Mouse (Mus musculus) midbrain, embryonic 16.5 days (tissue): Measurements from ENCODE around the gene Gabra4. TPM values are rescaled to one million over a fixed set of nuclear protein-coding genes. Genes with fewer than 3 reads are reported as not detected.

Source experiments
- ATAC-seq: fragments of 200-750 bp; cut with Nextera tagmentation; 2 replicates; pipeline ENCODE4 v1.8.0; 2017; ENCODE audit warnings: moderate TSS enrichment
- H3K27ac ChIP-seq: fragments of 300-500 bp; sonication (generic); 2 replicates; pipeline ENCODE4 v1.5.1; 2014; ENCODE audit warnings: mild to moderate bottlenecking, low read length, mixed read lengths
- H3K27me3 ChIP-seq: fragments of 300-500 bp; sonication (generic); 2 replicates; pipeline ENCODE4 v1.6.1; 2014; ENCODE audit warnings: low read depth, low read length, mixed read lengths; ENCODE audit not compliant: control insufficient read depth, insufficient read depth
- H3K36me3 ChIP-seq: fragments of 300-500 bp; sonication (generic); 2 replicates; pipeline ENCODE4 v1.6.1; 2014; ENCODE audit warnings: mild to moderate bottlenecking, low read length, moderate library complexity, mixed read lengths; ENCODE audit not compliant: control insufficient read depth, insufficient read depth
- H3K4me1 ChIP-seq: fragments of 300-500 bp; sonication (generic); 2 replicates; pipeline ENCODE4 v1.6.1; 2014; ENCODE audit warnings: mild to moderate bottlenecking, low read length, mixed read lengths; ENCODE audit not compliant: control insufficient read depth, insufficient read depth
- H3K4me2 ChIP-seq: fragments of 300-500 bp; sonication (generic); 2 replicates; pipeline ENCODE4 v1.6.1; 2014; ENCODE audit warnings: mild to moderate bottlenecking, low read length, mixed read lengths
- H3K4me3 ChIP-seq: fragments of 300-500 bp; sonication (generic); 2 replicates; pipeline ENCODE4 v1.5.1; 2014; ENCODE audit warnings: low read depth, mild to moderate bottlenecking, low read length, moderate library complexity, mixed read lengths
- H3K9ac ChIP-seq: fragments of 300-500 bp; sonication (generic); 2 replicates; pipeline ENCODE4 v1.6.1; 2014; ENCODE audit warnings: low read depth, low read length, mixed read lengths
- H3K9me3 ChIP-seq: fragments of 300-500 bp; sonication (generic); replicated peaks from 2 replicates; pipeline ENCODE4 v1.6.1; 2014; ENCODE audit warnings: mild to moderate bottlenecking, low read length, mixed read lengths; ENCODE audit not compliant: control insufficient read depth, poor library complexity, severe bottlenecking
- whole genome bisulfite sequencing: fragments of 180-500 bp; shearing (Covaris S2); extraction: QIAGEN DNeasy Blood & Tissue Kit; methylation state at CpG from one replicate; pipeline ENCODE4 v1.1.7; 2014; 5-methylcytosine and 5-hydroxymethylcytosine counted together
- polyA plus RNA-seq: library from polyadenylated mRNA; unstranded; fragments of >200 nt; fragmentation: Nextera tagmentation; extraction: Ambion mirVana; gene quantifications from 2 replicates; pipeline ENCODE4 v1.2.1, GENCODE M21; 2015

Gene Gabra4
- polyA plus RNA-seq, result 23.6 and 27.6 TPM in 2 replicates

- Histone ChIP-seq H3K4me1 (peaks cover 7% of the 10 kb centered on the region), H3K27ac (no peak within 1 kb of the TSS), H3K36me3 (no peaks in the 10 kb centered on the region), H3K9ac (peak within 1 kb of the TSS; percentile 64), H3K4me3 (peak within 1 kb of the TSS; percentile 47), H3K27me3 (peaks cover 2% of the 10 kb centered on the region; the same call in 1 of the 2 replicates), H3K9me3 (no peaks in the 10 kb centered on the region), H3K4me2 (peak within 1 kb of the TSS; percentile 82)
- ATAC-seq, result peak; percentile 61
- WGBS, result 1% methylated on average over 15 of the region's 15 CpGs
Measured at GRCm38 (mm10) chr5:71658115-71658497, at the start of gene Gabra4. Gene Gabra4 (minus strand): TSS chr5:71658308.

GRCm38 (mm10) chr5:71701273-71701614 lies 43.1 kb upstream of the Gabra4 start:
- H3K4me3 ChIP-seq, result peak overlapping the region; percentile 62
- H3K9ac ChIP-seq, result peak overlapping the region; percentile 74
- no peak for ATAC-seq
- H3K27me3 ChIP-seq, result no peaks in the 10 kb centered on the region
- 2% methylated on average over 6 of the region's 6 CpGs for WGBS
- peak overlapping the region; percentile 79 for H3K27ac ChIP-seq
- peak overlapping the region; percentile 83 for H3K4me2 ChIP-seq
- H3K9me3 ChIP-seq, result no peaks in the 10 kb centered on the region
- H3K36me3 ChIP-seq, result no peaks in the 10 kb centered on the region
- peaks cover 3% of the 10 kb centered on the region for H3K4me1 ChIP-seq

DNA sequence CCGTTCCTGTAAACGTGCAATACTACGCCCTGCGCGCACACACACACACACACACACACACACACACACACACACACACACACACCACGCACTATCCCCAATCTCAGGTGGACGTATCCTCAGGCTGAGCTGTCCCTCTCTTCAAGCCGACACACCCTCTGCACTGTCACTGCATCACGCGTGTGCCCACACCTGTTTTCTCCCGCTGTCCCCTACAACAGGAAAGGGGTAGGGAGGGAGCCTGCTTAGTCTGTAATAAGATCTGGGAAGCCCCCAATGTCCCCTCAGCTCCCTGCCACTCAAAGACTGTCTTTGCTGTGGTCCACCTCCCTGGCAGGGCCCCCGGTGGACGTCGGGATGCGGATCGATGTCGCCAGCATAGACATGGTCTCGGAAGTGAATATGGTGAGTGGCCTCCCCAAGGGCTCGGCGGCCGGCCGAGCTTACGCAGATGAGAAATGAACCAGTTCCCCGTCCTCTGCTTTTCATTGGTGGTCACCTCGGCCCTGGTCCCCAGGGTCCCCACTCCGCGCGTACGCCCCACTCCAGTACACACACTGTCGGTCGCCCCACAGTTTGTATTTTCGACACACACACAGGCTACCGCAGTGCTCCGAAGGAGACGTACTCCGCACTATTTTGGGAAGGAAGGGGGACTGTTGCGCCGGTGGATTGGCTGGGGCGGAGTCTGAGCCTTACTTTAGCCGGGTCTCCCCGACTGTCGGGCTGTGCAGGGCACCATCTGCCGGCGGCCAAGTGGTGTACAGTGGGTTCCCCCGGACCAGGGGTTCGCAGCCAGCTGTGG lies 42.6 kb upstream of the Gabra4 start:
- peak overlapping the region; percentile 79 for H3K27ac ChIP-seq
- WGBS, result under 1% methylated on average over 46 of the region's 46 CpGs

DNA sequence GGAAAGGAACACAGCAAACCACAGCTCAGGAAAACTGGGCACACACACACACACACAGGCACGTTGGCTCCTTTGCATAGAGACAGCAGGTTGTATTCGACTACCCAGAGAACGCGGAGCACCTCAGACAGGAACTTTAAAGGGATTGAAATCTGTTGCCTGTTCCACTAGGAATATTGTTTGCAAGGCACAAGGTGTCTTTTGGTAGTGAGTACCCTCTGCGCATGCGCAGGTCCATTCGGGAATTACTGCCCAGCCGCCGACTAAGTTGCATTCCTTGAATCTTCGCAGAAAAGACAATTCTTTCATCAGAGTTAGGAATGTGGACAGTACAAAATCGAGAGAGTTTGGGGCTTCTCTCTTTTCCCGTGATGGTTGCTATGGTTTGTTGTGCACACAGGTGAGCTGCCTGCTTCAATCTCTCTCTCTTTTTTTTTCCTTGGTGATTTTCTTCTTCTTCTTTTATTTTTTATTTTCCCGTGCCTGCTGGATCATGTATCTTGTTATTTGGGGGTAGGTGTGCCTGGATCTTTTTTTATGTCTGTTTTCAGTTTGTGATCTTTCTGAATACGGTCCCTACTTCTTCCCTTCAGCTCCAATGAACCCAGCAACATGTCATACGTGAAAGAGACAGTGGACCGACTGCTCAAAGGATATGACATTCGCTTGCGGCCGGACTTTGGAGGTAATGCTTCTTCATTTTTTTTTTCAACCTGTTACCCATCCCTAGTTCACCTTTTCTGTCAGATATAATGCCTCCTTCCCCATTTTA lies 41.8 kb upstream of the Gabra4 start:
- Histone ChIP-seq H3K36me3 (no peaks in the 10 kb centered on the region), H3K9ac (peak overlapping the region; percentile 74), H3K27me3 (no peaks in the 10 kb centered on the region), H3K4me1 (peaks cover 3% of the 10 kb centered on the region), H3K4me2 (peak overlapping the region; percentile 83), H3K4me3 (peak overlapping the region; percentile 62), H3K9me3 (no peaks in the 10 kb centered on the region), H3K27ac (peak overlapping the region; percentile 79)
- under 1% methylated on average over 19 of the region's 19 CpGs for WGBS
- 0 out of 2 replicates have a peak, but pooled peaks have one; percentile 9 for ATAC-seq

More for the DNA sequence above, 42.6 kb upstream of the Gabra4 start:
- no peaks in the 10 kb centered on the region for H3K27me3 ChIP-seq
- peak; percentile 94 for ATAC-seq
- peak overlapping the region; percentile 62 for H3K4me3 ChIP-seq
- no peaks in the 10 kb centered on the region for H3K9me3 ChIP-seq
- H3K9ac ChIP-seq, result peak overlapping the region; percentile 74
- H3K4me2 ChIP-seq, result peak overlapping the region; percentile 83
- H3K4me1 ChIP-seq, result peaks cover 3% of the 10 kb centered on the region
- no peaks in the 10 kb centered on the region for H3K36me3 ChIP-seq

DNA sequence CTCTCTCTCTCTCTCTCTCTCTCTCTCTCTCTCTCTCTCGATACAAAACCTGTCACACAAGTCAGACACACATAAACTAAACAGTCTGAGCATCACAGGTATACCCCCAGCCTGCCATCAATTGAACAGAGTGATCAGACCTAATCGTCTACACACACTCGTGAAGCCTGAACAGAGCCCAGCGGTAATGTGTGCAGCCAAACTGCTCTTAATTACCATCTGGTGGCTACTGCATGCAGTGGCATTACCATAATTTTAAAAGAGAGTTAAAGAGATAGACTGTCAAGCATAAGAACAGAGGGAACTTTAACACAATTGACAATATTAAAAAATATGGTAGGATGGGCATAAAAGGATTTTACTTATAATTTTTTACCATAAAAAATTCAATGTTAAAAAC lies 7.5 kb upstream of the Gabra4 start:
- no peaks in the 10 kb centered on the region for H3K9me3 ChIP-seq
- no peaks in the 10 kb centered on the region for H3K4me1 ChIP-seq
- no peaks in the 10 kb centered on the region for H3K27me3 ChIP-seq
- WGBS, result 34% methylated on average over 4 of the region's 4 CpGs
- no peak overlapping the region for H3K4me3 ChIP-seq
- H3K36me3 ChIP-seq, result no peaks in the 10 kb centered on the region
- H3K27ac ChIP-seq, result no peak overlapping the region
- ATAC-seq, result no peak
- H3K9ac ChIP-seq, result no peak overlapping the region
- H3K4me2 ChIP-seq, result no peak overlapping the region

GRCm38 (mm10) chr5:71657482-71658114 lies 510 bp downstream of the Gabra4 start, which contains the start of gene Gabrb1:
Gene Gabrb1 (plus strand): TSS chr5:71658113.
- Histone ChIP-seq H3K9me3 (no peaks in the 10 kb centered on the region), H3K4me2 (peak within 1 kb of the TSS; percentile 82), H3K27ac (no peak within 1 kb of the TSS), H3K36me3 (no peaks in the 10 kb centered on the region), H3K4me1 (peaks cover 7% of the 10 kb centered on the region), H3K9ac (peak within 1 kb of the TSS; percentile 64), H3K4me3 (peak within 1 kb of the TSS; percentile 47), H3K27me3 (peaks cover 2% of the 10 kb centered on the region; the same call in 1 of the 2 replicates)
- ATAC-seq, result peak; percentile 96
- WGBS, result under 1% methylated on average over 43 of the region's 49 CpGs

DNA sequence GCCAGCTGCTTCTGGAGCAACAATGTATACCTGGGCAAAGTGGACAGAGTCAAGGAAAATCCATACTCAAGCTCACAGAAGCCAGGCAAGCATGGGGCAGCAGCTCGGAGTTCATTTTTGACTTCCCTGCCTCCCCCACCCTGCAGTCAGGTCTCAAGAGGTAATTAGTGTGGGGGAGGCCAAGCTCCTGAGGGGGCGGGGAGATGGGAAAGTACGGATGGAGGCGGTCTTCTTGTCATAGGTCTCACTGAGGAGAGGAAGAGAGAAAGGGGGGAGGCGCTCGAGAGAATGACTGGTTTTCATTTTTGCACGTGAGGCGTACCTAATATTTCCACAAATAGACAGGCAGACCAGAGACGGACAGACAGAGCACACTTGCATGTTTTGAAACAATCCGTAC lies 1.3 kb downstream of the Gabra4 start:
- peaks cover 7% of the 10 kb centered on the region for H3K4me1 ChIP-seq
- H3K4me2 ChIP-seq, result peak overlapping the region; percentile 82
- H3K4me3 ChIP-seq, result peak overlapping the region; percentile 47
- 11% methylated on average over 10 of the region's 10 CpGs for WGBS
- H3K27me3 ChIP-seq, result peaks cover 2% of the 10 kb centered on the region; the same call in 1 of the 2 replicates
- H3K27ac ChIP-seq, result no peak overlapping the region
- no peak for ATAC-seq
- no peaks in the 10 kb centered on the region for H3K36me3 ChIP-seq
- no peaks in the 10 kb centered on the region for H3K9me3 ChIP-seq
- peak overlapping the region; percentile 21; the same call in 1 of the 2 replicates for H3K9ac ChIP-seq

- H3K9me3 ChIP-seq, result no peaks in the 10 kb centered on the region
- no peak overlapping the region for H3K4me2 ChIP-seq
- no peaks in the 10 kb centered on the region for H3K27me3 ChIP-seq
- H3K4me1 ChIP-seq, result peaks cover 7% of the 10 kb centered on the region
- ATAC-seq, result no peak
- H3K9ac ChIP-seq, result no peak overlapping the region
- H3K4me3 ChIP-seq, result no peak overlapping the region
- H3K36me3 ChIP-seq, result no peaks in the 10 kb centered on the region
- no peak overlapping the region for H3K27ac ChIP-seq
- WGBS, result 68% methylated on average over 5 of the region's 5 CpGs
Measured at GRCm38 (mm10) chr5:71654056-71654455, 4.1 kb downstream of the Gabra4 start.
